ENCODE assay signal across 10 mouse cellular contexts in the genomic region with DNA sequence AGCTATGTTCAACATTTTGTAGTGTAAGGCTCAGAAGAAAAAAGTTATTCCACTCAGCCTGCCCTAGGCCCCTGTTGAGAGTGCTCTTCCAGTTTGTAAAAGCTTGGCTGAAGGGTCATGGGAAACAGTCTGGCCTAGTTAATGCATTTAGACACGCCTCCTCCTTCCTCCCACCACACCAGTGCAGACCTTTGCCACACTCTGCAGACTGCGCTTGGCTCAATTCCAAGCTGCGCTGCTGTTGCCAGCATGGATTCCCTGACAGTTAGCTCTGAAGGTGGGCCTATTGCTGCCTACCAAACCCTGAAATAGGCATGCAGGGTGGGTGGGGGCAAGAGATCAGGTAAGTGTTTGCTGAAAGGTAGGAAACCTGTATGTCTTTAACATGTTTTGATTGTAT. TPM values are rescaled to one million over a fixed set of nuclear protein-coding genes. Genes with fewer than 3 reads are reported as not detected.
DNase-seq lines count a peak whose midpoint lies in the region; ATAC-seq lines count a peak whose summit lies in the region.
"Had no signal": no experiment of that assay in that cellular context is flagged by ENCODE, and none has a peak within 500 bp of the region (broad histone marks: within the 10 kb centered on the region; RNA-seq: fewer than 3 reads in every experiment).

No protein-coding gene starts in this region.

- H3K36me3 ChIP-seq in kidney, embryonic 14.5 days (ENCODE audit: control insufficient read depth, insufficient read depth, low read length): no peaks in the 10 kb centered on the region
- H3K36me3 ChIP-seq in embryonic facial prominence, embryonic 11.5 days (replicated peaks; ENCODE audit: control insufficient read depth, insufficient read depth, low read depth, low read length): no peaks in the 10 kb centered on the region
- H3K36me3 ChIP-seq in forebrain, embryonic 11.5 days (ENCODE audit: control insufficient read depth, insufficient read depth, low read length): no peaks in the 10 kb centered on the region
- H3K36me3 ChIP-seq: heart, embryonic 12.5 days; liver, embryonic 15.5 days had no signal

- H3K4me3 ChIP-seq in kidney, embryonic 14.5 days (ENCODE audit: low read length): no peak overlapping the region
- H3K4me3 ChIP-seq in embryonic facial prominence, embryonic 11.5 days (ENCODE audit: low read depth, low read length): no peak overlapping the region
- H3K4me3 ChIP-seq in forebrain, embryonic 11.5 days (ENCODE audit: low read depth, low read length): no peak overlapping the region
- H3K4me3 ChIP-seq: heart, embryonic 12.5 days; liver, embryonic 15.5 days had no signal

- 53% methylated on average over 3 of the region's 3 CpGs for WGBS in kidney, embryonic 14.5 days
- WGBS in embryonic facial prominence, embryonic 11.5 days: 63% methylated on average over 3 of the region's 3 CpGs
- 63% methylated on average over 3 of the region's 3 CpGs for WGBS in forebrain, embryonic 11.5 days

- ATAC-seq in kidney, embryonic 14.5 days (ENCODE audit: low FRiP score, low TSS enrichment): no peak
- no peak for ATAC-seq in embryonic facial prominence, embryonic 11.5 days (replicated peaks; ENCODE audit: insufficient number of reproducible peaks, low FRiP score, low TSS enrichment, low read depth)
- no peak for ATAC-seq in granulocyte monocyte progenitor cell, adult 5-6 weeks (replicated peaks; ENCODE audit: poor library complexity, severe bottlenecking)
- ATAC-seq in forebrain, embryonic 11.5 days (replicated peaks; ENCODE audit: low FRiP score): no peak

- H3K4me1 ChIP-seq in kidney, embryonic 14.5 days (ENCODE audit: control insufficient read depth, insufficient read depth, low read length): no peaks in the 10 kb centered on the region
- no peaks in the 10 kb centered on the region for H3K4me1 ChIP-seq in embryonic facial prominence, embryonic 11.5 days (ENCODE audit: control insufficient read depth, insufficient read depth, low read length)
- H3K4me1 ChIP-seq in forebrain, embryonic 11.5 days (replicated peaks; ENCODE audit: control insufficient read depth, insufficient read depth, low read length): 0 out of 2 replicates have a peak, but pooled peaks cover 3% of the 10 kb centered on the region

- no peak overlapping the region for H3K27ac ChIP-seq in kidney, embryonic 14.5 days (ENCODE audit: low read depth, low read length)
- H3K27ac ChIP-seq in embryonic facial prominence, embryonic 11.5 days (replicated peaks; ENCODE audit: low read depth, low read length): no peak overlapping the region
- H3K27ac ChIP-seq in forebrain, embryonic 11.5 days (ENCODE audit: low read depth, low read length): no peak overlapping the region
- H3K27ac ChIP-seq: liver, embryonic 15.5 days had no signal

- H3K4me2 ChIP-seq in kidney, embryonic 14.5 days (replicated peaks; ENCODE audit: low read depth, low read length): no peak overlapping the region
- no peak overlapping the region for H3K4me2 ChIP-seq in embryonic facial prominence, embryonic 11.5 days (ENCODE audit: low read depth, low read length)
- H3K4me2 ChIP-seq in forebrain, embryonic 11.5 days (ENCODE audit: low read depth, low read length, severe bottlenecking): no peak overlapping the region
- H3K4me2 ChIP-seq: heart, embryonic 12.5 days; liver, embryonic 15.5 days had no signal

- peak overlapping the region; percentile 18; the same call in 1 of the 2 replicates for H3K9ac ChIP-seq in kidney, embryonic 14.5 days (ENCODE audit: low read depth, low read length)
- no peak overlapping the region for H3K9ac ChIP-seq in embryonic facial prominence, embryonic 11.5 days (replicated peaks; ENCODE audit: low read length)
- H3K9ac ChIP-seq in forebrain, embryonic 11.5 days (ENCODE audit: low read length): no peak overlapping the region
- H3K9ac ChIP-seq: heart, embryonic 12.5 days; liver, embryonic 15.5 days had no signal

- no peaks in the 10 kb centered on the region for H3K9me3 ChIP-seq in kidney, embryonic 14.5 days (ENCODE audit: control insufficient read depth, low read length)
- no peaks in the 10 kb centered on the region for H3K9me3 ChIP-seq in embryonic facial prominence, embryonic 11.5 days (replicated peaks; ENCODE audit: control insufficient read depth, low read length)
- H3K9me3 ChIP-seq in forebrain, embryonic 11.5 days (ENCODE audit: control insufficient read depth, low read length): no peaks in the 10 kb centered on the region
- H3K9me3 ChIP-seq: heart, embryonic 12.5 days; liver, embryonic 15.5 days had no signal

- H3K27me3 ChIP-seq in kidney, embryonic 14.5 days (ENCODE audit: control insufficient read depth, insufficient read depth, low read length): no peaks in the 10 kb centered on the region
- H3K27me3 ChIP-seq in embryonic facial prominence, embryonic 11.5 days (ENCODE audit: control insufficient read depth, insufficient read depth, low read length): no peaks in the 10 kb centered on the region
- H3K27me3 ChIP-seq in forebrain, embryonic 11.5 days (ENCODE audit: control insufficient read depth, insufficient read depth, low read length): no peaks in the 10 kb centered on the region
- H3K27me3 ChIP-seq: heart, embryonic 12.5 days; liver, embryonic 15.5 days had no signal

- no peak for DNase-seq in kidney, adult 8-10 months
- DNase-seq in MN1 (ENCODE audit: low spot score): peak; percentile 75
- peak; percentile 30 for DNase-seq in embryonic facial prominence, embryonic 11.5 days (ENCODE audit: low spot score)
- peak; percentile 36 for DNase-seq in lung, postnatal 36 days
- no peak for DNase-seq in adrenal gland, adult (ENCODE audit: inconsistent age in 2 of 2, low spot score in 1 of 2)
- no peak for DNase-seq in forebrain, embryonic 11.5 days (ENCODE audit: low spot score)

RNA-seq across cellular contexts. Expression of gene Atg7, which starts 9.3 kb away (rescaled TPM):
- 18.8 and 19.4 TPM in 2 replicates for polyA plus RNA-seq in kidney, embryonic 14.5 days (2014; fragmentation: Nextera tagmentation; extraction: Ambion mirVana)
- 14.6 and 16.7 TPM in 2 replicates for polyA plus RNA-seq in embryonic facial prominence, embryonic 11.5 days (2014; fragmentation: Nextera tagmentation; extraction: Ambion mirVana)
- total RNA-seq in granulocyte monocyte progenitor cell, adult 5-6 weeks (2014; fragmentation: Nextera tagmentation): 36.4 and 45.2 TPM in 2 replicates
- total RNA-seq in granulocyte monocyte progenitor cell, adult 5-6 weeks (2017): 16.9 and 18.7 TPM in 2 replicates
- polyA plus RNA-seq in forebrain, embryonic 11.5 days (2014; fragmentation: Nextera tagmentation; extraction: Ambion mirVana): 20.3 and 22.0 TPM in 2 replicates

Comparison
In these comparisons a context has a peak if more than half of its experiments do, and no peak if none do; other contexts are left out.
1. DNase-seq: peak in MN1 (single experiment), embryonic facial prominence, embryonic 11.5 days (single experiment) and lung, postnatal 36 days (single experiment); none in kidney, adult 8-10 months (0 of 2), adrenal gland, adult (0 of 2) and forebrain, embryonic 11.5 days (single experiment).